Mouse (Mus musculus) hindbrain, embryonic 14.5 days (tissue): ENCODE results near the gene Ddx6. TPM values are rescaled to one million over a fixed set of nuclear protein-coding genes. Genes with fewer than 3 reads are reported as not detected.
"Not testable (repeated sequence)": the region's sequence is repeated elsewhere in the genome, so short reads cannot be mapped to it uniquely, and the experiment has no call there.

ENCODE experiments used
- ATAC-seq: fragments of 200-750 bp; cut with Nextera tagmentation; 2 replicates; pipeline ENCODE4 v1.8.0; 2017; ENCODE audit warnings: moderate number of reproducible peaks, mild to moderate bottlenecking, moderate TSS enrichment, moderate library complexity; ENCODE audit not compliant: low FRiP score
- DNase-seq: peaks from one replicate; pipeline ENCODE4 v3.0.0-alpha.2; 2015; ENCODE audit warnings: low spot score
- H3K27ac ChIP-seq: fragments of 300-500 bp; sonication (generic); 2 replicates; pipeline ENCODE4 v1.5.1; 2014; ENCODE audit warnings: mild to moderate bottlenecking, moderate library complexity
- H3K27me3 ChIP-seq: fragments of 300-500 bp; sonication (generic); 2 replicates; pipeline ENCODE4 v1.6.1; 2014; ENCODE audit warnings: mild to moderate bottlenecking, low read length, mixed read lengths; ENCODE audit not compliant: control insufficient read depth, insufficient read depth
- H3K36me3 ChIP-seq: fragments of 300-500 bp; sonication (generic); replicated peaks from 2 replicates; pipeline ENCODE4 v1.6.1; 2014; ENCODE audit not compliant: control insufficient read depth, insufficient read depth
- H3K4me1 ChIP-seq: fragments of 300-500 bp; sonication (generic); replicated peaks from 2 replicates; pipeline ENCODE4 v1.6.1; 2014; ENCODE audit warnings: antibody characterized with exemption, low read length, mixed read lengths; ENCODE audit not compliant: control insufficient read depth, insufficient read depth
- H3K4me2 ChIP-seq: fragments of 300-500 bp; sonication (generic); replicated peaks from 2 replicates; pipeline ENCODE4 v1.6.1; 2014; ENCODE audit warnings: mild to moderate bottlenecking, moderate library complexity
- H3K4me3 ChIP-seq: fragments of 300-500 bp; sonication (generic); replicated peaks from 2 replicates; pipeline ENCODE4 v1.5.1; 2014; ENCODE audit warnings: mild to moderate bottlenecking, low read length
- H3K9ac ChIP-seq: fragments of 300-500 bp; sonication (generic); 2 replicates; pipeline ENCODE4 v1.6.1; 2014
- H3K9me3 ChIP-seq: fragments of 300-500 bp; sonication (generic); 2 replicates; pipeline ENCODE4 v1.6.1; 2016; ENCODE audit warnings: low read length; ENCODE audit not compliant: control insufficient read depth
- WGBS: fragments of 180-500 bp; shearing (Covaris S2); extraction: QIAGEN DNeasy Blood & Tissue Kit; methylation state at CpG from one replicate; pipeline ENCODE4 v1.1.7; 2014; 5-methylcytosine and 5-hydroxymethylcytosine counted together
- polyA plus RNA-seq: library from polyadenylated mRNA; unstranded; fragments of >200 nt; fragmentation: Nextera tagmentation; extraction: Ambion mirVana; gene quantifications from 2 replicates; pipeline ENCODE4 v1.2.1, GENCODE M21; 2014

Gene Ddx6
- polyA plus RNA-seq, 1 experiment from 2014 or later, result 21.2 TPM

GRCm38 (mm10) chr9:44621114-44621513 is 16.4 kb downstream of the Ddx6 start:
- Histone ChIP-seq H3K36me3 (peaks cover 92% of the 10 kb centered on the region), H3K4me1 (no peaks in the 10 kb centered on the region), H3K4me2 (no peak overlapping the region), H3K9ac (no peak overlapping the region), H3K9me3 (no peaks in the 10 kb centered on the region), H3K27ac (no peak overlapping the region), H3K27me3 (no peaks in the 10 kb centered on the region), H3K4me3 (no peak overlapping the region)
- ATAC-seq, result no peak
- 62% methylated on average over 3 of the region's 3 CpGs for WGBS
- DNase-seq, result no peak

- WGBS, result 80% methylated on average over 5 of the region's 5 CpGs
- ATAC-seq (no peak), DNase-seq (no peak)
- Histone ChIP-seq H3K9ac (no peak overlapping the region), H3K9me3 (no peaks in the 10 kb centered on the region), H3K4me1 (no peaks in the 10 kb centered on the region), H3K27ac (no peak overlapping the region), H3K4me2 (no peak overlapping the region), H3K4me3 (no peak overlapping the region), H3K36me3 (peaks cover 89% of the 10 kb centered on the region), H3K27me3 (no peaks in the 10 kb centered on the region)
These were observed 19.7 kb downstream of the Ddx6 start for GRCm38 (mm10) chr9:44624390-44624789.

GRCm38 (mm10) chr9:44626268-44626667 is 21.6 kb downstream of the Ddx6 start:
- Histone ChIP-seq H3K4me3 (no peak overlapping the region), H3K27me3 (no peaks in the 10 kb centered on the region), H3K9me3 (no peaks in the 10 kb centered on the region), H3K36me3 (peaks cover 94% of the 10 kb centered on the region), H3K4me2 (no peak overlapping the region), H3K9ac (no peak overlapping the region), H3K27ac (no peak overlapping the region), H3K4me1 (no peaks in the 10 kb centered on the region)
- WGBS, result 93% methylated on average over 5 of the region's 5 CpGs
- DNase-seq (no peak), ATAC-seq (no peak)

GRCm38 (mm10) chr9:44637551-44638169 is 33.0 kb downstream of the Ddx6 start:
- 67% methylated on average over 15 of the region's 15 CpGs for WGBS
- Histone ChIP-seq H3K27ac (no peak overlapping the region), H3K36me3 (peaks cover 76% of the 10 kb centered on the region), H3K9ac (no peak overlapping the region), H3K27me3 (no peaks in the 10 kb centered on the region), H3K4me3 (no peak overlapping the region), H3K4me2 (no peak overlapping the region), H3K4me1 (no peaks in the 10 kb centered on the region), H3K9me3 (no peaks in the 10 kb centered on the region)
- ATAC-seq (no peak; the same call in 1 of the 2 replicates), DNase-seq (no peak)

GRCm38 (mm10) chr9:44638726-44639125 is 34.0 kb downstream of the Ddx6 start:
- DNase-seq, ATAC-seq, H3K4me3 ChIP-seq, H3K9ac ChIP-seq, H3K4me2 ChIP-seq, H3K9me3 ChIP-seq, H3K27ac ChIP-seq, H3K27me3 ChIP-seq, H3K4me1 ChIP-seq: not testable (repeated sequence)
- H3K36me3 ChIP-seq, result peaks cover 66% of the 10 kb centered on the region
- 95% methylated on average over 9 of the region's 9 CpGs for WGBS

GRCm38 (mm10) chr9:44640028-44640427 is 35.3 kb downstream of the Ddx6 start:
- not testable (repeated sequence) for H3K27ac ChIP-seq, H3K4me1 ChIP-seq, H3K9ac ChIP-seq, H3K4me3 ChIP-seq, H3K4me2 ChIP-seq, DNase-seq, H3K27me3 ChIP-seq, H3K9me3 ChIP-seq, ATAC-seq
- peaks cover 52% of the 10 kb centered on the region for H3K36me3 ChIP-seq
- 95% methylated on average over 1 of the region's 1 CpGs for WGBS

GRCm38 (mm10) chr9:44640646-44641357 is 36.1 kb downstream of the Ddx6 start:
- Histone ChIP-seq H3K4me1 (no peaks in the 10 kb centered on the region), H3K36me3 (peaks cover 45% of the 10 kb centered on the region), H3K27ac (no peak overlapping the region), H3K9me3 (no peaks in the 10 kb centered on the region), H3K9ac (no peak overlapping the region), H3K27me3 (no peaks in the 10 kb centered on the region), H3K4me3 (no peak overlapping the region), H3K4me2 (no peak overlapping the region)
- no peak for DNase-seq
- no peak for ATAC-seq
- 89% methylated on average over 3 of the region's 3 CpGs for WGBS

- no peak for ATAC-seq
- peaks cover 37% of the 10 kb centered on the region for H3K36me3 ChIP-seq
- no peaks in the 10 kb centered on the region for H3K9me3 ChIP-seq
- H3K4me2 ChIP-seq, result no peak overlapping the region
- WGBS, result 83% methylated on average over 2 of the region's 2 CpGs
- no peak overlapping the region for H3K9ac ChIP-seq
- no peaks in the 10 kb centered on the region for H3K4me1 ChIP-seq
- no peak overlapping the region for H3K4me3 ChIP-seq
- H3K27me3 ChIP-seq, result no peaks in the 10 kb centered on the region
- no peak for DNase-seq
- H3K27ac ChIP-seq, result no peak overlapping the region
These were observed 36.9 kb downstream of the Ddx6 start for GRCm38 (mm10) chr9:44641616-44642015.

- Histone ChIP-seq H3K36me3 (peaks cover 22% of the 10 kb centered on the region), H3K4me2 (no peak overlapping the region), H3K27ac (no peak overlapping the region), H3K4me3 (no peak overlapping the region), H3K27me3 (no peaks in the 10 kb centered on the region), H3K9me3 (no peaks in the 10 kb centered on the region), H3K4me1 (no peaks in the 10 kb centered on the region), H3K9ac (no peak overlapping the region)
- DNase-seq, result no peak
- WGBS, result 95% methylated on average over 7 of the region's 7 CpGs
- ATAC-seq, result no peak
These were observed 38.4 kb downstream of the Ddx6 start for GRCm38 (mm10) chr9:44643103-44643502.
